Mouse (Mus musculus) embryonic fibroblast, embryonic 13.5 days (primary cell): ENCODE measurements around the gene Nfrkb.

Source experiments
- CTCF ChIP-seq: IDR thresholded peaks from 2 replicates; pipeline ENCODE4 v1.5.1; 2011; ENCODE audit warnings: mild to moderate bottlenecking, control low read depth, low read length, moderate library complexity, borderline replicate concordance; ENCODE audit not compliant: insufficient read depth
- POLR2A ChIP-seq: IDR thresholded peaks from 2 replicates; pipeline ENCODE4 v1.6.1; 2011; ENCODE audit warnings: low read depth, mild to moderate bottlenecking, control low read depth, low read length, moderate library complexity

- TF ChIP-seq CTCF (no peak), POLR2A (no peak)
Observed at GRCm38 (mm10) chr9:31352716-31353115, 33.3 kb upstream of the Nfrkb start.
